Comparison of ENCODE assay signal across 9 mouse cellular contexts in genomic region chr7:45701072-45701471, GRCm38 (mm10). TPM values are rescaled to one million over a fixed set of nuclear protein-coding genes. Genes with fewer than 3 reads are reported as not detected.
DNase-seq lines count a peak whose midpoint lies in the region; ATAC-seq and TF ChIP-seq lines count a peak whose summit lies in the region.
"Had no signal": no experiment of that assay in that cellular context is flagged by ENCODE, and none has a peak within 500 bp of the region (broad histone marks: within the 10 kb centered on the region; RNA-seq: fewer than 3 reads in every experiment).

No protein-coding gene starts in this region.

- ATAC-seq in heart, embryonic 16.5 days (replicated peaks; ENCODE audit: extremely low read depth, insufficient read depth, low FRiP score), result no peak
- ATAC-seq in midbrain, embryonic 13.5 days, result no peak
- no peak for ATAC-seq in lung, postnatal 0 days

- intact Hi-C loops in heart, adult 2 months (cut with DNase I), result loop anchor here (5.0 kb wide), 3 partner anchors 174 to 1149 kb away; partner anchors contain the start of genes Nr1h2, Plekha4 and Ppp1r15a

- H3K4me1 ChIP-seq in heart, adult 2 months (ENCODE audit: control insufficient read depth, insufficient read depth, low read length), result peaks cover 9% of the 10 kb centered on the region
- H3K4me1 ChIP-seq in heart, embryonic 16.5 days (ENCODE audit: control insufficient read depth, insufficient read depth, low read length), result peaks cover 31% of the 10 kb centered on the region
- H3K4me1 ChIP-seq in midbrain, embryonic 13.5 days (replicated peaks), result peaks cover 63% of the 10 kb centered on the region
- H3K4me1 ChIP-seq in lung, postnatal 0 days (ENCODE audit: insufficient read depth, low read depth, low read length), result peaks cover 24% of the 10 kb centered on the region

- H3K27ac ChIP-seq in heart, adult 2 months, result peak overlapping the region; percentile 47
- H3K27ac ChIP-seq in heart, embryonic 16.5 days (ENCODE audit: low read length), result peak overlapping the region; percentile 50; the same call in 1 of the 2 replicates
- peak overlapping the region; percentile 85 for H3K27ac ChIP-seq in midbrain, embryonic 13.5 days
- no peak overlapping the region for H3K27ac ChIP-seq in lung, postnatal 0 days (ENCODE audit: low read length)

- peak overlapping the region; percentile 18; the same call in 1 of the 2 replicates for H3K9ac ChIP-seq in heart, adult 2 months (ENCODE audit: low read depth, low read length)
- H3K9ac ChIP-seq in heart, embryonic 16.5 days (ENCODE audit: low read length), result peak overlapping the region; percentile 58
- peak overlapping the region; percentile 53 for H3K9ac ChIP-seq in midbrain, embryonic 13.5 days (replicated peaks)
- H3K9ac ChIP-seq in lung, postnatal 0 days (replicated peaks; ENCODE audit: low read depth), result no peak overlapping the region

- H3K27me3 ChIP-seq in heart, adult 2 months (ENCODE audit: control insufficient read depth, insufficient read depth, low read length), result 0 out of 2 replicates have a peak, but pooled peaks cover 3% of the 10 kb centered on the region
- H3K27me3 ChIP-seq in heart, embryonic 16.5 days (ENCODE audit: control insufficient read depth, insufficient read depth, low read length), result peaks cover 25% of the 10 kb centered on the region
- peaks cover 28% of the 10 kb centered on the region for H3K27me3 ChIP-seq in midbrain, embryonic 13.5 days
- H3K27me3 ChIP-seq in lung, postnatal 0 days (replicated peaks; ENCODE audit: insufficient read depth, low read length), result peaks cover 13% of the 10 kb centered on the region; the same call in 1 of the 2 replicates

- H3K4me3 ChIP-seq in heart, adult 2 months, result peak overlapping the region; percentile 44; the same call in 1 of the 2 replicates
- H3K4me3 ChIP-seq in heart, embryonic 16.5 days (ENCODE audit: low read length), result peak overlapping the region; percentile 37
- peak overlapping the region; percentile 52 for H3K4me3 ChIP-seq in midbrain, embryonic 13.5 days (replicated peaks)
- H3K4me3 ChIP-seq in lung, postnatal 0 days (ENCODE audit: low read depth, low read length), result no peak overlapping the region

- no peak for TF ChIP-seq EP300 in heart, adult 2 months (IDR thresholded peaks at IDR 0.05; ENCODE audit: insufficient read depth, low read depth, low read length)
- no peak for TF ChIP-seq EP300 in lung, postnatal 0 days (IDR thresholded peaks at IDR 0.05)

- 35% methylated on average over 11 of the region's 11 CpGs for WGBS in heart, adult 2 months
- 27% methylated on average over 11 of the region's 11 CpGs for whole genome bisulfite sequencing in heart, embryonic 16.5 days
- 28% methylated on average over 11 of the region's 11 CpGs for WGBS in midbrain, embryonic 13.5 days
- WGBS in lung, postnatal 0 days, result 35% methylated on average over 11 of the region's 11 CpGs

- no peak for TF ChIP-seq CTCF in heart, adult 2 months (IDR thresholded peaks at IDR 0.05)
- TF ChIP-seq CTCF in lung, postnatal 0 days (IDR thresholded peaks at IDR 0.05), result no peak

- H3K4me2 ChIP-seq in heart, embryonic 16.5 days (ENCODE audit: low read depth, low read length), result peak overlapping the region; percentile 76
- peak overlapping the region; percentile 92 for H3K4me2 ChIP-seq in midbrain, embryonic 13.5 days (replicated peaks)
- no peak overlapping the region for H3K4me2 ChIP-seq in lung, postnatal 0 days (replicated peaks; ENCODE audit: low read depth, low read length)

- DNase-seq in heart, adult 2 months, result peak in 1 of 2 experiments; percentile 59
- no peak for DNase-seq in heart, adult 9 months (ENCODE audit: low spot score in 2 of 2)
- peak; percentile 71 for DNase-seq in MN1 (ENCODE audit: low spot score)
- no peak for DNase-seq in ovary, postnatal 14 days (ENCODE audit: low spot score)
- no peak for DNase-seq in lung, postnatal 0 days (ENCODE audit: low spot score)
- DNase-seq in left cerebral cortex, adult 18-20 months (ENCODE audit: low spot score in 2 of 2), result no peak

- H3K9me3 ChIP-seq in heart, embryonic 16.5 days (replicated peaks; ENCODE audit: control insufficient read depth, low read length), result no peaks in the 10 kb centered on the region
- no peaks in the 10 kb centered on the region for H3K9me3 ChIP-seq in midbrain, embryonic 13.5 days
- no peaks in the 10 kb centered on the region for H3K9me3 ChIP-seq in lung, postnatal 0 days (ENCODE audit: low read length)
- H3K9me3 ChIP-seq: G1E had no signal

- no peaks in the 10 kb centered on the region for H3K36me3 ChIP-seq in heart, adult 2 months (ENCODE audit: control insufficient read depth, insufficient read depth, low read length)
- no peaks in the 10 kb centered on the region for H3K36me3 ChIP-seq in heart, embryonic 16.5 days (ENCODE audit: control insufficient read depth, insufficient read depth)
- no peaks in the 10 kb centered on the region for H3K36me3 ChIP-seq in midbrain, embryonic 13.5 days
- H3K36me3 ChIP-seq in lung, postnatal 0 days (ENCODE audit: insufficient read depth, low read length), result no peaks in the 10 kb centered on the region
- H3K36me3 ChIP-seq: G1E had no signal

- TF ChIP-seq POLR2A in heart, adult 2 months (IDR thresholded peaks at IDR 0.05; ENCODE audit: insufficient read depth, low read depth, low read length), result no peak

- no peaks in the 10 kb centered on the region for H3K79me2 ChIP-seq in heart, adult 2 months (replicated peaks; ENCODE audit: control insufficient read depth, insufficient read depth, low read length)

RNA-seq across cellular contexts. Expression of gene Car11, which starts 1.4 kb away (rescaled TPM):
- total RNA-seq in heart, adult 2 months (2021), result 1 to 10 TPM; 5.2 to 6.8 TPM
- 10.6 and 14.4 TPM in 2 replicates for polyA plus RNA-seq in heart, adult 2 months (2012; rRNA removed)
- 4.2 and 5.1 TPM in 2 replicates for polyA plus RNA-seq in heart, embryonic 16.5 days (2015; fragmentation: Nextera tagmentation; extraction: Ambion mirVana)
- 35.9 and 40.0 TPM in 2 replicates for polyA plus RNA-seq in midbrain, embryonic 13.5 days (2015; fragmentation: Nextera tagmentation; extraction: Ambion mirVana)
- 1.5 and 2.4 TPM in 2 replicates for polyA plus RNA-seq in lung, postnatal 0 days (2015; fragmentation: Nextera tagmentation; extraction: Ambion mirVana)
- total RNA-seq in left cerebral cortex, adult 18-20 months (2021), result 100 to 1,000 TPM; 215 to 220 TPM

RNA-seq across cellular contexts. Expression of gene Dbp, which starts 3.8 kb away (rescaled TPM):
- total RNA-seq in heart, adult 2 months (2021), result 100 to 1,000 TPM in 1 of 2 experiments, 1 to 10 TPM in 1; 6.4 to 134 TPM
- 49.3 and 93.6 TPM in 2 replicates for polyA plus RNA-seq in heart, adult 2 months (2012; rRNA removed)
- 3.0 and 3.6 TPM in 2 replicates for polyA plus RNA-seq in heart, embryonic 16.5 days (2015; fragmentation: Nextera tagmentation; extraction: Ambion mirVana)
- 3.4 and 4.0 TPM in 2 replicates for polyA plus RNA-seq in midbrain, embryonic 13.5 days (2015; fragmentation: Nextera tagmentation; extraction: Ambion mirVana)
- 6.8 and 9.4 TPM in 2 replicates for polyA plus RNA-seq in lung, postnatal 0 days (2015; fragmentation: Nextera tagmentation; extraction: Ambion mirVana)
- 10 to 100 TPM; 63.1 to 84.6 TPM for total RNA-seq in left cerebral cortex, adult 18-20 months (2021)

RNA-seq across cellular contexts. Expression of gene Sec1, which starts 6.9 kb away (rescaled TPM):
- total RNA-seq in heart, adult 2 months (2021), result under 1 TPM; 0.16 to 0.25 TPM
- polyA plus RNA-seq in heart, adult 2 months (2012; rRNA removed), result 0.16 and 0.41 TPM in 2 replicates
- polyA plus RNA-seq in heart, embryonic 16.5 days (2015; fragmentation: Nextera tagmentation; extraction: Ambion mirVana), result 0.33 and 0.65 TPM in 2 replicates
- polyA plus RNA-seq in midbrain, embryonic 13.5 days (2015; fragmentation: Nextera tagmentation; extraction: Ambion mirVana), result 0.17 and 0.31 TPM in 2 replicates
- 1.0 and 2.0 TPM in 2 replicates for polyA plus RNA-seq in lung, postnatal 0 days (2015; fragmentation: Nextera tagmentation; extraction: Ambion mirVana)
- 1 to 10 TPM; 1.2 to 1.7 TPM for total RNA-seq in left cerebral cortex, adult 18-20 months (2021)
- total RNA-seq: G1E had no signal

RNA-seq across cellular contexts. Expression of gene Rpl18, which starts 14.2 kb away (rescaled TPM):
- total RNA-seq in heart, adult 2 months (2021), result 100 to 1,000 TPM; 496 to 617 TPM
- polyA plus RNA-seq in heart, adult 2 months (2012; rRNA removed), result 580 and 697 TPM in 2 replicates
- polyA plus RNA-seq in heart, embryonic 16.5 days (2015; fragmentation: Nextera tagmentation; extraction: Ambion mirVana), result 520 and 591 TPM in 2 replicates
- polyA plus RNA-seq in midbrain, embryonic 13.5 days (2015; fragmentation: Nextera tagmentation; extraction: Ambion mirVana), result 643 and 684 TPM in 2 replicates
- 720 and 782 TPM in 2 replicates for polyA plus RNA-seq in lung, postnatal 0 days (2015; fragmentation: Nextera tagmentation; extraction: Ambion mirVana)
- total RNA-seq in left cerebral cortex, adult 18-20 months (2021), result 100 to 1,000 TPM; 331 to 369 TPM

RNA-seq across cellular contexts. Expression of gene Sphk2, which starts 16.7 kb away (rescaled TPM):
- 10 to 100 TPM; 15.9 to 18.2 TPM for total RNA-seq in heart, adult 2 months (2021)
- polyA plus RNA-seq in heart, adult 2 months (2012; rRNA removed), result 24.1 and 24.9 TPM in 2 replicates
- polyA plus RNA-seq in heart, embryonic 16.5 days (2015; fragmentation: Nextera tagmentation; extraction: Ambion mirVana), result 18.9 and 19.1 TPM in 2 replicates
- polyA plus RNA-seq in midbrain, embryonic 13.5 days (2015; fragmentation: Nextera tagmentation; extraction: Ambion mirVana), result 24.3 and 27.1 TPM in 2 replicates
- polyA plus RNA-seq in lung, postnatal 0 days (2015; fragmentation: Nextera tagmentation; extraction: Ambion mirVana), result 17.9 and 18.2 TPM in 2 replicates
- 10 to 100 TPM; 32.3 to 33.0 TPM for total RNA-seq in left cerebral cortex, adult 18-20 months (2021)
